Mouse (Mus musculus) hindlimb bud, embryonic 11.5 days (tissue): Measurements from ENCODE around the gene Pdzrn4.

Source experiments
- DNase-seq: peaks from one replicate; pipeline ENCODE4 v3.0.0-alpha.2; 2012; ENCODE audit warnings: low read depth, low spot score; ENCODE audit errors: extremely low spot score

The Pdzrn4 gene

GRCm38 (mm10) chr15:92580742-92581383, 184.2 kb downstream of the Pdzrn4 start:
- no peak for DNase-seq

- DNase-seq, result no peak
Observed at GRCm38 (mm10) chr15:92584357-92585138, 187.9 kb downstream of the Pdzrn4 start.

GRCm38 (mm10) chr15:92587431-92587830, 190.8 kb downstream of the Pdzrn4 start:
- DNase-seq, result no peak

- no peak for DNase-seq
Observed at GRCm38 (mm10) chr15:92594721-92595120, 198.0 kb downstream of the Pdzrn4 start.

GRCm38 (mm10) chr15:92597011-92597780, 200.5 kb downstream of the Pdzrn4 start:
- DNase-seq, result no peak

GRCm38 (mm10) chr15:92598380-92599295, 202.0 kb downstream of the Pdzrn4 start:
- no peak for DNase-seq

GRCm38 (mm10) chr15:92599381-92599780, 202.7 kb downstream of the Pdzrn4 start:
- no peak for DNase-seq

GRCm38 (mm10) chr15:92610866-92611265, 214.2 kb downstream of the Pdzrn4 start:
- DNase-seq, result no peak

GRCm38 (mm10) chr15:92612386-92612785, 215.7 kb downstream of the Pdzrn4 start:
- DNase-seq, result no peak

GRCm38 (mm10) chr15:92613228-92613627, 216.5 kb downstream of the Pdzrn4 start:
- no peak for DNase-seq

- DNase-seq, result no peak
Observed at GRCm38 (mm10) chr15:92621731-92622234, 225.1 kb downstream of the Pdzrn4 start.

- DNase-seq, result no peak
Observed at GRCm38 (mm10) chr15:92622323-92622722, 225.6 kb downstream of the Pdzrn4 start.

- no peak for DNase-seq
Observed at GRCm38 (mm10) chr15:92629172-92629571, 232.5 kb downstream of the Pdzrn4 start.

GRCm38 (mm10) chr15:92634044-92634610, 237.4 kb downstream of the Pdzrn4 start:
- no peak for DNase-seq

GRCm38 (mm10) chr15:92640212-92641082, 243.8 kb downstream of the Pdzrn4 start:
- DNase-seq, result no peak

GRCm38 (mm10) chr15:92671279-92672051, 274.8 kb downstream of the Pdzrn4 start:
- DNase-seq, result no peak

- no peak for DNase-seq
Observed at GRCm38 (mm10) chr15:92676096-92676495, 279.4 kb downstream of the Pdzrn4 start.

GRCm38 (mm10) chr15:92678377-92678776, 281.7 kb downstream of the Pdzrn4 start:
- DNase-seq, result no peak
